Comparison of ENCODE assay signal across 9 mouse cellular contexts in the genomic region with DNA sequence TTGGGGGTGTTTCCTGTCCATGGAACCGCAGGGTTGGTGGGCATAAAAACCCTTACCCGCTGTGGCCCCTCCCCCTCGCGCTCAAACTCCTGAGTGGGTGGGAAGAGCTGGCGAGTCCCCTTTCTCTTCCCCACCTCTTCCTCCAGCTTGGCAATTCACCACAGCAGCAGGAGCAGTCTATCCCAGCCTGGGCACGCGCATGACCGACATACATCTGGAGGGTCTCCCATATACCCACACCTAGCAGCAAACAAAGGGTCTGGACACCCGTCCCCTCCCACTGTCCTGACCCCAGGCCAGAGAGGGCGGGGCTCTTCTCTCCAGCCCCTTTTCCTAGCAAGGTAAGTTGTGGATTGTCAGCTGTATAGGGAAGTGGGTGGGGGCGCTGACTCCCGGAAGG. TPM values are rescaled to one million over a fixed set of nuclear protein-coding genes. Genes with fewer than 3 reads are reported as not detected.
DNase-seq lines count a peak whose midpoint lies in the region; ATAC-seq and TF ChIP-seq lines count a peak whose summit lies in the region.
"Had no signal": no experiment of that assay in that cellular context is flagged by ENCODE, and none has a peak within 500 bp of the region (broad histone marks: within the 10 kb centered on the region; RNA-seq: fewer than 3 reads in every experiment).

No protein-coding gene starts in this region.

- peaks cover 14 to 25% of the 10 kb centered on the region in 2 experiments; a peak in 3 of 4 replicates for H3K4me1 ChIP-seq in heart, embryonic 14.5 days (ENCODE audit: control insufficient read depth in 2 of 2, insufficient read depth in 2 of 2, low read length in 2 of 2)
- H3K4me1 ChIP-seq in ES-E14 (ENCODE audit: control insufficient read depth in 2 of 2, insufficient read depth in 2 of 2, low read length in 2 of 2, poor library complexity in 1 of 2), result peaks cover 0 to 8% of the 10 kb centered on the region in 2 experiments; a peak in 2 of 4 replicates
- peaks cover 8% of the 10 kb centered on the region for H3K4me1 ChIP-seq in forebrain, postnatal 0 days (ENCODE audit: insufficient read depth)
- peaks cover 32% of the 10 kb centered on the region for H3K4me1 ChIP-seq in liver, embryonic 15.5 days (replicated peaks)

- H3K36me3 ChIP-seq in heart, embryonic 14.5 days (ENCODE audit: control insufficient read depth, insufficient read depth, low read length), result no peaks in the 10 kb centered on the region
- H3K36me3 ChIP-seq in ES-E14 (ENCODE audit: control insufficient read depth, insufficient read depth, low read length, poor library complexity, severe bottlenecking), result no peaks in the 10 kb centered on the region
- H3K36me3 ChIP-seq in forebrain, postnatal 0 days (ENCODE audit: insufficient read depth), result no peaks in the 10 kb centered on the region
- H3K36me3 ChIP-seq in liver, embryonic 15.5 days (replicated peaks), result no peaks in the 10 kb centered on the region

- peak overlapping the region; percentile 66 to 76 for H3K27ac ChIP-seq in heart, embryonic 14.5 days (replicated peaks in 1 of 2; ENCODE audit: control insufficient read depth in 1 of 2, insufficient read depth in 1 of 2, low read depth in 2 of 2, low read length in 2 of 2)
- H3K27ac ChIP-seq in ES-E14 (ENCODE audit: insufficient read depth, low read depth, low read length, poor library complexity, severe bottlenecking), result no peak overlapping the region
- H3K27ac ChIP-seq in forebrain, postnatal 0 days (ENCODE audit: low read depth, low read length), result no peak overlapping the region
- H3K27ac ChIP-seq in liver, embryonic 15.5 days (replicated peaks), result no peak overlapping the region

- H3K4me2 ChIP-seq in heart, embryonic 14.5 days (ENCODE audit: low read length), result peak overlapping the region; percentile 93
- H3K4me2 ChIP-seq in forebrain, postnatal 0 days (ENCODE audit: low read depth), result peak overlapping the region; percentile 40
- peak overlapping the region; percentile 63 for H3K4me2 ChIP-seq in liver, embryonic 15.5 days

- peak overlapping the region; percentile 43 to 48 for H3K4me3 ChIP-seq in heart, embryonic 14.5 days (ENCODE audit: control insufficient read depth in 1 of 2, insufficient read depth in 1 of 2, low read depth in 1 of 2, low read length in 2 of 2)
- H3K4me3 ChIP-seq in ES-E14 (ENCODE audit: insufficient read depth in 1 of 2, low read depth in 1 of 2, low read length in 2 of 2, poor library complexity in 1 of 2, severe bottlenecking in 1 of 2), result peak overlapping the region; percentile 9 to 49; a peak in 3 of 4 replicates
- H3K4me3 ChIP-seq in forebrain, postnatal 0 days (ENCODE audit: low read depth, low read length), result peak overlapping the region; percentile 3; the same call in 1 of the 2 replicates
- H3K4me3 ChIP-seq in liver, embryonic 15.5 days (replicated peaks), result peak overlapping the region; percentile 33

- ATAC-seq in heart, embryonic 14.5 days (ENCODE audit: insufficient number of reproducible peaks, insufficient read depth, low FRiP score, low read depth), result 0 out of 2 replicates have a peak, but pooled peaks have one; percentile 22
- ATAC-seq in forebrain, postnatal 0 days, result no peak
- no peak for ATAC-seq in liver, embryonic 15.5 days (ENCODE audit: insufficient read depth)

- peak overlapping the region; percentile 72 for H3K9ac ChIP-seq in heart, embryonic 14.5 days (ENCODE audit: low read length)
- H3K9ac ChIP-seq in ES-E14 (ENCODE audit: insufficient read depth, low read depth, low read length, poor library complexity, severe bottlenecking), result no peak overlapping the region; the same call in 1 of the 2 replicates
- H3K9ac ChIP-seq in forebrain, postnatal 0 days, result no peak overlapping the region
- peak overlapping the region; percentile 25; the same call in 1 of the 2 replicates for H3K9ac ChIP-seq in liver, embryonic 15.5 days

- no peak for TF ChIP-seq CTCF in forebrain, postnatal 0 days (IDR thresholded peaks at IDR 0.05; ENCODE audit: low read depth)

- DNase-seq in heart, adult 18-20 months, result no peak
- no peak for DNase-seq in ES-E14 (ENCODE audit: low read depth, low spot score)
- no peak for DNase-seq in forebrain, postnatal 0 days
- no peak for DNase-seq in spleen, postnatal 14 days (ENCODE audit: low spot score in 2 of 2)
- DNase-seq in embryo, embryonic 10 days (ENCODE audit: low spot score), result no peak
- no peak for DNase-seq in layer of hippocampus, adult 9-10 months (ENCODE audit: low spot score)

- WGBS in heart, embryonic 14.5 days, result 4% methylated on average over 12 of the region's 12 CpGs
- 7% methylated on average over 12 of the region's 12 CpGs for WGBS in forebrain, postnatal 0 days
- 3% methylated on average over 12 of the region's 12 CpGs for WGBS in liver, embryonic 15.5 days (ENCODE audit: insufficient replicate concordance)

- no peaks in the 10 kb centered on the region for H3K9me3 ChIP-seq in heart, embryonic 14.5 days (ENCODE audit: control insufficient read depth, low read length)
- H3K9me3 ChIP-seq in ES-E14 (ENCODE audit: control insufficient read depth, insufficient read depth, low read depth, low read length), result no peaks in the 10 kb centered on the region
- H3K9me3 ChIP-seq in forebrain, postnatal 0 days (ENCODE audit: low read length), result no peaks in the 10 kb centered on the region
- no peaks in the 10 kb centered on the region for H3K9me3 ChIP-seq in liver, embryonic 15.5 days (replicated peaks)
- H3K9me3 ChIP-seq: G1E had no signal

- in situ Hi-C loops in ES-E14 (cut with MboI; ENCODE audit: low sequenced_read_pairs in 2 of 2, unreplicated experiment in 2 of 2), result no loop called here

- no peaks in the 10 kb centered on the region for H3K27me3 ChIP-seq in heart, embryonic 14.5 days (ENCODE audit: control insufficient read depth, insufficient read depth, low read length)
- H3K27me3 ChIP-seq in forebrain, postnatal 0 days (ENCODE audit: insufficient read depth, low read length), result no peaks in the 10 kb centered on the region
- H3K27me3 ChIP-seq in liver, embryonic 15.5 days, result peaks cover 15% of the 10 kb centered on the region

TF ChIP-seq in ES-E14, 5 proteins besides CTCF, POLR2A, EP300 and RAD21:
- no peak for TF ChIP-seq MAFK (IDR thresholded peaks at IDR 0.05; ENCODE audit: insufficient read depth, low read depth, low read length)
- no peak for TF ChIP-seq ZC3H11A (IDR thresholded peaks at IDR 0.05; ENCODE audit: borderline replicate concordance, low read depth, low read length)
- no peak for TF ChIP-seq HCFC1 (IDR thresholded peaks at IDR 0.05; ENCODE audit: borderline replicate concordance, insufficient read depth, low read length)
- no peak for TF ChIP-seq ZNF384 (IDR thresholded peaks at IDR 0.05; ENCODE audit: low read depth, low read length)
- no peak for TF ChIP-seq CHD2 (IDR thresholded peaks at IDR 0.05; ENCODE audit: low read depth, low read length)
TF ChIP-seq in ES-E14: peak in this region for 0.

RNA-seq across cellular contexts. Expression of gene Cdc37, which starts 3.5 kb away (rescaled TPM):
- polyA plus RNA-seq in heart, embryonic 14.5 days (2014; fragmentation: Nextera tagmentation; extraction: Ambion mirVana), result 209 and 212 TPM in 2 replicates
- 100 to 1,000 TPM; 160 to 168 TPM for total RNA-seq in heart, adult 18-20 months (2021)
- 118 and 165 TPM in 2 replicates for total RNA-seq in ES-E14 (2012; rRNA removed)
- 39.5 and 42.1 TPM in 2 replicates for total RNA-seq in forebrain, postnatal 0 days (2014; rRNA removed)
- 186 and 191 TPM in 2 replicates for polyA plus RNA-seq in forebrain, postnatal 0 days (2015; fragmentation: Nextera tagmentation; extraction: Ambion mirVana)
- polyA plus RNA-seq in liver, embryonic 15.5 days (2015; fragmentation: Nextera tagmentation; extraction: Ambion mirVana), result 115 and 122 TPM in 2 replicates

RNA-seq across cellular contexts. Expression of gene Pde4a, which starts 12.2 kb away (rescaled TPM):
- 11.0 and 11.8 TPM in 2 replicates for polyA plus RNA-seq in heart, embryonic 14.5 days (2014; fragmentation: Nextera tagmentation; extraction: Ambion mirVana)
- 10 to 100 TPM; 52.5 to 59.1 TPM for total RNA-seq in heart, adult 18-20 months (2021)
- total RNA-seq in ES-E14 (2012; rRNA removed), result 3.2 and 4.9 TPM in 2 replicates
- 19.8 and 20.0 TPM in 2 replicates for total RNA-seq in forebrain, postnatal 0 days (2014; rRNA removed)
- 26.2 and 41.6 TPM in 2 replicates for polyA plus RNA-seq in forebrain, postnatal 0 days (2015; fragmentation: Nextera tagmentation; extraction: Ambion mirVana)
- polyA plus RNA-seq in liver, embryonic 15.5 days (2015; fragmentation: Nextera tagmentation; extraction: Ambion mirVana), result 1.7 and 1.8 TPM in 2 replicates

RNA-seq across cellular contexts. Expression of gene Tyk2, which starts 22.3 kb away (rescaled TPM):
- 11.2 and 11.9 TPM in 2 replicates for polyA plus RNA-seq in heart, embryonic 14.5 days (2014; fragmentation: Nextera tagmentation; extraction: Ambion mirVana)
- 10 to 100 TPM in 1 of 2 experiments, 1 to 10 TPM in 1; 8.0 to 10.3 TPM for total RNA-seq in heart, adult 18-20 months (2021)
- 16.8 and 20.9 TPM in 2 replicates for total RNA-seq in ES-E14 (2012; rRNA removed)
- total RNA-seq in forebrain, postnatal 0 days (2014; rRNA removed), result 9.4 and 11.0 TPM in 2 replicates
- 3.8 and 5.0 TPM in 2 replicates for polyA plus RNA-seq in forebrain, postnatal 0 days (2015; fragmentation: Nextera tagmentation; extraction: Ambion mirVana)
- 7.4 and 8.8 TPM in 2 replicates for polyA plus RNA-seq in liver, embryonic 15.5 days (2015; fragmentation: Nextera tagmentation; extraction: Ambion mirVana)

Comparison
In these comparisons a context has a peak if more than half of its experiments do, and no peak if none do; other contexts are left out.
1. H3K27ac ChIP-seq: peak in heart, embryonic 14.5 days (2 of 2); none in ES-E14 (single experiment), forebrain, postnatal 0 days (single experiment) and liver, embryonic 15.5 days (single experiment).
2. H3K4me2 ChIP-seq: peak in every context shown above with its lines; median percentile 93 in heart, embryonic 14.5 days; 63 in liver, embryonic 15.5 days; 40 in forebrain, postnatal 0 days.
3. H3K9ac ChIP-seq: peak in heart, embryonic 14.5 days (single experiment) and liver, embryonic 15.5 days (single experiment); none in ES-E14 (single experiment) and forebrain, postnatal 0 days (single experiment).
4. Peak in every context shown above with its lines, with median percentiles within 50 percentile points of each other: H3K4me3 ChIP-seq.